Mouse (Mus musculus) right cerebral cortex, postnatal 36 days (tissue): ENCODE results near the gene Arfip1.

Source experiments
- DNase-seq, 2 experiments: peaks; one replicate each; pipeline ENCODE4 v3.0.0; 2022; ENCODE audit warnings: low spot score in 2 of 2, mixed read lengths in 1 of 2

Gene Arfip1

GRCm38 (mm10) chr3:84492148-84492547 lies 90.3 kb downstream of the Arfip1 start:
- no peak for DNase-seq

GRCm38 (mm10) chr3:84488716-84489115 lies 93.7 kb downstream of the Arfip1 start:
- peak; percentile 14 to 28 for DNase-seq

GRCm38 (mm10) chr3:84484891-84485290 lies 97.5 kb downstream of the Arfip1 start:
- no peak for DNase-seq

- no peak for DNase-seq
Measured at GRCm38 (mm10) chr3:84484333-84484732, 98.1 kb downstream of the Arfip1 start.

DNA sequence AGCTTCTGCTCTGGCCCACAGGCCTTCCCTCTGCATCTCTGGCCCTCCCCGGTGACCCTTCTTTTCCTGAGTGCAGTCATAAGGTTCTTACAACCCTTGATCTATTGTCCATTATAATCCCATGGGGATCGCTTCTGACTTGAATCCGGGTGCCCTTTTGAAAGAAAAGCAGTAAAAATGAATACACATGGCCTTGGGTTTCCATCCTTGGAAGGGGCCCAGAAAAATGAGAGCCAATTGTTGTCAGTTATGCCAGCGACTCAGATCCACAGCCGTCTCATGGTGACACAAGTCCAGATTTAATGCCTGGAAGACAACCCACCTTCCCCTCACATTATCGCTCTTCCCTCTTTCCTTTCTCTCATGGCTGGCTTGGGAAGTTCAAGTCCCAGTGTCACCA lies 100.3 kb downstream of the Arfip1 start:
- no peak for DNase-seq

DNA sequence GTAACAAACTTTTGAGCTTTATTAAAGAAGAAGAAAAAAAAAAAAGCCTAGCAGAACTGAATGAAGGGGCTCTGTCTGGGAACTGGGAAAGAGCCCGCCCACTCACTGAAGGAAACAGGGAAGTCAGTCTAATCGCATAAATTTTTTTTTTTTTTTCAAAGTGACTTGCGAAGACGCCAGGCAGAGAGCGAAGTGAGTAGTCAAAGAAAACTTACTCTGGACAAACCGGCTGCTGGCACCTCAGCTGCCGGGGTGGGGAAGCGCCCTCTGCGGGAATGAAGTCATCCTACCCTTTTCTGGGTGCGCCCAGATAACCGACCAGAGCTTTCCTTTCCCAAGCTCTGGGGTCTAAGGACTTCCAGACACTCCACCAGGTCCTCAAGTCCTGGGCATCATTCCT lies 101.3 kb downstream of the Arfip1 start:
- DNase-seq: no peak

GRCm38 (mm10) chr3:84480006-84480897 lies 102.2 kb downstream of the Arfip1 start, which contains the start of gene Fhdc1:
Gene Fhdc1 (minus strand): TSS chr3:84480429.
- peak; percentile 9 to 18 for DNase-seq

DNA sequence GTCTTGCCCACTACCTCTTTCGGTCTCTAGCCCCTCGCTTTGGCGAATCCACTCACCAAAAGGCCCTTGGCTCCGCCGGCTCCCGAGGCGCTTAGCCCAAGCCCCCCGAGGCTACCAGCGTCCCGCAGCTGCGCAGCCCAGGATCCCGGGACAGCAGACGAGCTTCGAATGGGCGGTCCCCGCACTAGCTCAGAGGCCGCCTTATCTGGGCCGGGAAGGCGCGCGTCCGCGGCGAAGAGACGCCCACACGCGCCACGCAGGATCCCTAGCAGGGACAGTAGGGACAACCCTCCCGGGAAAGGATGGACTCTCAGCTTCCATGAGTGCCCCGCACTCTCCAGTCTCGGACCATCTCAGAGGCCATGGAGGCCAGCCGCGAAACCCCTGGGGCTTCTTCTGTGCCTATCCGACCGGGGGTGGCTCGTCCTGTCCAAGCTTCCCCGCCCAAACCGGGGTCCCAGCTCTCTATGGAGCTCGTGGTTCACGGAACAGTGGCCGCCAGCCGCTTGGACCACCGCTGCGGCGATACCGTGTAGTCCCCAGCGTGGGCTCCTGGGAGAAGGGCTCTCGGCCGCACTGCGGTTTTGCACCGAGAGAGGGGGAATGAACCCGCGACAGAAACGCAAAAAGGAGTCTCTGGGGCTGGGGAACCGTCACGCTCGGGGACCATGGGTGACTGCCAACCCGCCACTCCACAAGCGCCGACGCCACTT lies 103.0 kb downstream of the Arfip1 start:
- peak in 1 of 2 experiments; percentile 14 for DNase-seq

GRCm38 (mm10) chr3:84478896-84479292 lies 103.5 kb downstream of the Arfip1 start:
- no peak for DNase-seq

DNA sequence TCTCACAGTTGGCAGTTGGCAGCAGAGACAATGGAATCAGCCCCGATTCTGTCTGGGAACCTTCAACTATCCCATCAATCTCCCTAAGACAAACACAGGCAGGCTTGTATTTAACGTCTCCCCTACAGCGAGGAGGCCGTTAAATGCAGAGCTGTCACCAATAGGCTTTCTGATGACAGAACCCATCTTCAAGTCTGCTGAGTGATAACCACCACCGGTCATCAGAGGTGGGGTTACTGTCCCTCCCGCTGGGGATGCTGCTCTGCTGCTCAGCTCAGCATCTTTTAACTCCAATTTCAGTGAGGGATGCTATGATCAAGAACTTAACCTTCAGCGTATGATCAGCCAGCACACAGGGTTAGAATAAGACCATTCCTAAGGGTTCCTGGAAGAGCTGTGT lies 104.2 kb downstream of the Arfip1 start:
- no peak for DNase-seq

- DNase-seq: no peak
Measured at GRCm38 (mm10) chr3:84477498-84477897, 104.9 kb downstream of the Arfip1 start.

DNA sequence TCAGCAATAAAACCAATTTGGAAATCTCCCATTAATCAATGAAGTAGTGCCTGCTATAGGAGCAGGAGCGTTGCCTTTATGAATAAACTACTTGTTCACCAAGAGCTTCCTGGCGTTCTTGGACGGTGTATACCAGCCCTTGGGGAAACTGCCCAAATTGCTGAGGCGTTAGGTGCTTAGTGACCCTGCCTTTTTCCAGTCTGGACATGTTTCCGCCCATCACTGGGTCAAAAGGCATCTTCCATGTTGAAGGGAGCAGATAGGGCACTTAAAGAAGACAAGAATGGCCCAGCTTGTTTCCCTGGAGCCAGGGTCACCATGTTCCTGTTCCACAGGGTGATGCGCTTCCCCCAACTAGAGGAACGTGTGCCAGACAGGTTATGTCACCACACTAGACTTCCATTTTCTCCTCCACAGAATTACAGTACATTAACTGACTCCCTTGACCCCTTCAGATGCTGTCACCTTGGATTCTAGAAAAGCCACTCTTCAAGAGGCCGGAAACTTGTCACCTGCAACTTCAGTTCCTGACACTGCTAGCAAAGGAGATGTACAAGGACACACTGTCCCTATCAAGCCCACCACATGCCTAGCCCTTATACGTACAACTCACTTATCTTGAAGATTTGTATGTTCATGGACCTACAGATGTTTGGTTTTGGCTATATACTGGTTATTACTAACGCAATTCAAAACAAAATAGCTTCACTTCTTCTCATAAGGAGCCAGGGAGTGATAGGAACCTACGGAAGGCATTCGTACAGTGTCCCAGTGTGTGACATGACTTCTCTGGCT lies 107.2 kb downstream of the Arfip1 start:
- no peak for DNase-seq

GRCm38 (mm10) chr3:84474398-84474797 lies 108.0 kb downstream of the Arfip1 start:
- no peak for DNase-seq

- no peak for DNase-seq
Measured at GRCm38 (mm10) chr3:84472955-84473354, 109.5 kb downstream of the Arfip1 start.

GRCm38 (mm10) chr3:84472527-84472926 lies 109.9 kb downstream of the Arfip1 start:
- DNase-seq: no peak

DNA sequence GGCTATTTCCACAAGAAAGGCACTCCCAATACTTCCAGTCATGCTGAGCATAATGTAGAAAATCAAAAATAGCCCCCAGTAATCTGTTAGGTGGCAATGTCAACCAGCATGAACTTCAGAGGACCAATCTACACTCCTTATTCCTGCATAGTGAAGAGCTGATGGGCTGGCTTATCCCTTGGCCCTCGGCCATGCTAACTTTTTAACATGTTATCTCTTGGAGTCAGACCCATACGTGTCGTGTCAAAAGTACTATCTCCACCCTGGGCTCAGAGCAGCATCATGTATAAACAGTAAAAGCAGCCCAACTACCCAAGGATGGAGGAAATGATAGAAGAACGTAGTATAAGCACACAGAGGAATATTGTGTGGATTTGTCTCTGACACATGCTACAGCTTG lies 111.3 kb downstream of the Arfip1 start:
- no peak for DNase-seq

- DNase-seq: no peak
Measured at GRCm38 (mm10) chr3:84468111-84468453, 114.3 kb downstream of the Arfip1 start.

DNA sequence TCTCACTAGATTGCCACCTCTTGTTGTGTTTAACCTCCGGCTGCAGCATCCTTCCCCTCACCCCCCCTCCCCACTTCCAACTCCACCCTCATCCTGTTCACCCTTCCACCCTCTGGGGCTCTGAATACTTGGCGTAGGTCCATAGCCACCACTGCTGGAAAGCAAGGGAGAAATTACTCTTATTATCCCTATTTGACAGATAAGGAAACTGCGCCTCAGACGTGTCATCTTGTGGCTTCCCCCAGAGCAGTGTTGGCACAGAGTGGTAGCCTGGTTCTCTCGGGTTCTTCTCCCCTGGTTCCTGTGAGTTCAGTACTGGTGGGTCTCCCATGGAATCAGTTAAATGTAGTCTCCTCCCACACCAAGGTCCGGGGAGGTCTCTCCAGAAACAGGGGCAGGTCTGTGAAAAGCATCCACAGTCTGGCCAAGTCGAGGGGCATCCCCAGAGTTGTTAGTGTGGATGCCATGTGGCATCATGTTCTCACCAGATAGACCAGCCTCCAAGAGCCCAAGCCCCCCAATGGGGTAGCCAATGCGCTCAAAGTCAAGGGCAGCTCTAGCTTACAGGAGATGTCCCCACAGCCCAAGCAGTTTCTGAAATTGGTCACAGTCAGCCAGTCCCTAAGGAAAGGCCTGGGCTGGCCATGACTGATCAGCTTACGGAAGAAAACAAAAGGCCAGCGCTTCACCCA lies 114.9 kb downstream of the Arfip1 start:
- no peak for DNase-seq

DNA sequence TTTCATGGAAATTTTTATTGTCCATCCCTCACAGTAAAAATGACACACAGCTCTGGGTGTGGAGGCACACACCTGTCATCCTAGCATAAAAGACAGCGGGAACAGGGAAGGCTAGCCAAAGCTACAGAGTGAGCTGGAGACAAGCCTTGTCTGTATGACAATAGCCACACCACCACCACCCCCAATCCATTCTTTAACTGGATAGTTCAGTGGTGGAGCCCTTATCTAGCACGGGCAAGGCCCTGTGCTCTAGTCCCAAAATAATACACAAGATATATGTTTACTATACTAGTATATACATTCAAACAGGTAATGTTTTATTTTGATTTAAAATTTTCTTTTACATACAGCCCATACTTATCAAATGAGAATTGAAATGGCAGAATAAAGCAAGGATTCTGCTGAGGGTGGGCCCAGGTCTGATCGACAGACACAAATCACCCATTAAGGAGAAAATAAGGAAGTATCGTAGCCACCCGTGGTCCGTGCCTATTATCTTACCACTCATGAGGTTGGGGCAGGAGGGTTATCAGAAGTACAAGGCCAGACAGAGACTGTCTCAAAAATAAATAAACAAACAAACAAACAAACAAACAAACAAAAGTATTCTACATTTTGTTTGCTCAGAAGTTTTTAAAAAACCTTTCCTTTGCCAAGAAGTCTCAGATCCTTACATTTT lies 116.5 kb downstream of the Arfip1 start:
- DNase-seq: no peak

DNA sequence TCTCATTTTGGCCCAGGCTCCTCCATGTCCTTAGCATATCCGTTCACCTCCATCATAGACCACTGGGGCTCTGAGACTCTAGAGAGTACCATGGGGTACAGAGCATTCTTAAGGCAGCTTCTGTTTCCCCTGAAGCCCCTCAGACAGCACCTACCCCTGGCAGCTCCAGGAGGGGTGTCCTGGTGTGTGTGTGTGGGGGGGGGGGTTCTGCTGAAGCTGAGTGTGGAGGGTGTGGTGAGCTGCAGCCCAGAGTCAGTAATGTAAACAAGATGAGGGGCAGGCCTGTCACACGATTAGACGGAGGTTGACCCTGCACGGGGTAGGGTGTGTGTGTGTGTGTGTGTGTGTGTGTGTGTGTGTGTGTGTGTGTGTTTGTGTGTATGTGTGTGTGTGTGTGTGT lies 120.7 kb downstream of the Arfip1 start:
- DNase-seq: no peak

- DNase-seq: no peak
Measured at GRCm38 (mm10) chr3:84460952-84461351, 121.5 kb downstream of the Arfip1 start.
